Mouse (Mus musculus) small intestine, adult 2 months (tissue): ENCODE data around the gene Snx29.

Experiments
- CTCF ChIP-seq: fragments of 200-500 bp; IDR thresholded peaks from 2 replicates; pipeline ENCODE4 v1.5.1; 2012; ENCODE audit warnings: low read depth, mild to moderate bottlenecking, control low read depth, inconsistent platforms, low read length, moderate library complexity, mixed read lengths; ENCODE audit not compliant: insufficient replicate concordance, insufficient read length; ENCODE audit errors: extremely low read depth
- POLR2A ChIP-seq: fragments of 200-500 bp; IDR thresholded peaks from 2 replicates; pipeline ENCODE4 v1.6.1; 2012; ENCODE audit warnings: low read depth, mild to moderate bottlenecking, control low read depth, inconsistent platforms, low read length, moderate library complexity

DNA sequence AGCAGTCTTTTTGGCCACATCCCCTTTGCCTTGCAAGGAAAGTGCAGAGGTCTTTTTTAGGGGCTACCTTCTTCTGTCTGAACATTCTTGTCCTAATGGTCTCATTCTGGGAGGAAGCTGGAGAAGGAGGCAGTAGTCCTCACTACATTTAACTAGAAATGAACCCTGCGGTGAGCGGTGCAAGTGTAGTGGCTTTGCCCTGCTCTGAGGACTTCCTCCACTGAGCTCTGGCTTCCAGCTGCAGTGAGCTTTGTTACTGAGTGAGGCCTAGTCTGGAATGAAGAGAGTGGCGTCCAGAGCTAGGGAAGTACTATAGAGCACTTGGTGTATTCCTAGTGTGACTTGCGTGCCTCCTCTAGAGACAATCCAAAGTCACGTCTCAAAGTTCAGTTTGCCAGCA is 429.8 kb downstream of the Snx29 start:
- TF ChIP-seq CTCF (no peak), POLR2A (no peak)
